Mouse (Mus musculus): Measurements from ENCODE around the gene Rccd1. TPM values are rescaled to one million over a fixed set of nuclear protein-coding genes. Genes with fewer than 3 reads are reported as not detected.

Gene Rccd1
- polyA plus RNA-seq, 1 experiment from 2014 or later, result 16.1 TPM

- 75% methylated on average over 1 of the region's 1 CpGs for WGBS
- H3K27ac ChIP-seq, result no peak overlapping the region
- H3K4me3 ChIP-seq, result no peak overlapping the region
- H3K36me3 ChIP-seq, result peaks cover 44% of the 10 kb centered on the region
- ATAC-seq (ENCODE audit: low FRiP score), result no peak
- no peaks in the 10 kb centered on the region for H3K9me3 ChIP-seq
- peaks cover 33% of the 10 kb centered on the region for H3K4me1 ChIP-seq (replicated peaks)
- H3K9ac ChIP-seq, result no peak overlapping the region
- no peaks in the 10 kb centered on the region for H3K27me3 ChIP-seq
- H3K4me2 ChIP-seq, result no peak overlapping the region
Observed at GRCm38 (mm10) chr7:80267764-80268163, 56.5 kb downstream of the Rccd1 start.

GRCm38 (mm10) chr7:80264606-80265005 lies 59.6 kb downstream of the Rccd1 start:
- no peaks in the 10 kb centered on the region for H3K9me3 ChIP-seq
- peaks cover 35% of the 10 kb centered on the region for H3K36me3 ChIP-seq
- peaks cover 30% of the 10 kb centered on the region for H3K4me1 ChIP-seq (replicated peaks)
- WGBS, result 96% methylated on average over 12 of the region's 12 CpGs
- no peak overlapping the region for H3K4me3 ChIP-seq
- no peak overlapping the region for H3K4me2 ChIP-seq
- peaks cover 6% of the 10 kb centered on the region for H3K27me3 ChIP-seq
- H3K9ac ChIP-seq, result no peak overlapping the region
- no peak for ATAC-seq (ENCODE audit: low FRiP score)
- H3K27ac ChIP-seq, result no peak overlapping the region

GRCm38 (mm10) chr7:80261372-80261990 lies 62.8 kb downstream of the Rccd1 start:
- Histone ChIP-seq H3K9ac (peak overlapping the region; percentile 90), H3K4me3 (peak overlapping the region; percentile 90), H3K27me3 (peaks cover 37% of the 10 kb centered on the region), H3K9me3 (no peaks in the 10 kb centered on the region), H3K27ac (peak overlapping the region; percentile 85), H3K4me1 (replicated peaks) (peaks cover 21% of the 10 kb centered on the region), H3K36me3 (peaks cover 28% of the 10 kb centered on the region), H3K4me2 (peak overlapping the region; percentile 92)
- peak; percentile 72 for ATAC-seq (ENCODE audit: low FRiP score)
- WGBS, result 1% methylated on average over 32 of the region's 32 CpGs

GRCm38 (mm10) chr7:80260625-80261371 lies 63.5 kb downstream of the Rccd1 start, which contains the start of gene Ngrn:
Gene Ngrn (plus strand): TSS chr7:80261215.
- H3K27me3 ChIP-seq, result peaks cover 40% of the 10 kb centered on the region
- peak within 1 kb of the TSS; percentile 92 for H3K4me2 ChIP-seq
- peak within 1 kb of the TSS; percentile 85 for H3K27ac ChIP-seq
- ATAC-seq (ENCODE audit: low FRiP score), result peak; percentile 85
- peak within 1 kb of the TSS; percentile 90 for H3K9ac ChIP-seq
- 26% methylated on average over 40 of the region's 40 CpGs for WGBS
- peak within 1 kb of the TSS; percentile 90 for H3K4me3 ChIP-seq
- H3K4me1 ChIP-seq (replicated peaks), result peaks cover 21% of the 10 kb centered on the region
- H3K9me3 ChIP-seq, result no peaks in the 10 kb centered on the region
- H3K36me3 ChIP-seq, result peaks cover 21% of the 10 kb centered on the region

DNA sequence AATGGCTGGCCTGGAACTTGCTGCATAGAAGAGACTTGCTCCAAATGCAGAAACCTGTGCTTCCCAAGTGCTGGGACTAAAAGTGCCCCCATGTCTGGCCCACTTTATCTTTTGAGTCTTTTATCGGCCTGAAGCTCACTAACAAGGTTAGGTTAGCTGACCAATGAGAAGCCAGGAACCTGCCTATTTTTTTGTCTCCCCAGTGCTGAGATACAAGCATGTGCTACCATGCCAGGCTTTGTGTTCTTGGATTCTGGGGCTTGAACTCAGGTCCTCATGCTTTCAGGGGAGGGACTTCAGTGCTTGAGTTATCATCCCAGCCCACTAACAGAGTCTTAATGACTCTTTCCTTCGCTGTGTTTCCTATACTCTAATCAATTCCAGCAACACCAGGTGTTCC lies 66.5 kb downstream of the Rccd1 start:
- ATAC-seq (ENCODE audit: low FRiP score), result no peak
- Histone ChIP-seq H3K27me3 (peaks cover 66% of the 10 kb centered on the region), H3K27ac (no peak overlapping the region), H3K4me3 (no peak overlapping the region), H3K4me2 (no peak overlapping the region), H3K9me3 (no peaks in the 10 kb centered on the region), H3K9ac (no peak overlapping the region), H3K36me3 (no peaks in the 10 kb centered on the region), H3K4me1 (replicated peaks) (peaks cover 16% of the 10 kb centered on the region)
- WGBS, result 64% methylated on average over 2 of the region's 2 CpGs

- H3K4me1 ChIP-seq (replicated peaks), result peaks cover 6% of the 10 kb centered on the region; the same call in 1 of the 2 replicates
- 73% methylated on average over 2 of the region's 2 CpGs for WGBS
- peaks cover 76% of the 10 kb centered on the region for H3K27me3 ChIP-seq
Observed at GRCm38 (mm10) chr7:80255981-80256380, 68.3 kb downstream of the Rccd1 start.

GRCm38 (mm10) chr7:80252886-80253285 lies 71.4 kb downstream of the Rccd1 start:
- H3K9me3 ChIP-seq, result no peaks in the 10 kb centered on the region
- no peak overlapping the region for H3K9ac ChIP-seq
- no peaks in the 10 kb centered on the region for H3K36me3 ChIP-seq
- H3K4me2 ChIP-seq, result no peak overlapping the region
- H3K4me3 ChIP-seq, result no peak overlapping the region
- no peak for ATAC-seq (ENCODE audit: low FRiP score)
- H3K4me1 ChIP-seq (replicated peaks), result no peaks in the 10 kb centered on the region
- H3K27ac ChIP-seq, result no peak overlapping the region
- peaks cover 56% of the 10 kb centered on the region for H3K27me3 ChIP-seq
- WGBS, result 90% methylated on average over 11 of the region's 11 CpGs

More at GRCm38 (mm10) chr7:80255981-80256380, 68.3 kb downstream of the Rccd1 start:
- no peak for ATAC-seq (ENCODE audit: low FRiP score)
- H3K4me2 ChIP-seq, result no peak overlapping the region
- no peak overlapping the region for H3K9ac ChIP-seq
- H3K27ac ChIP-seq, result no peak overlapping the region
- H3K36me3 ChIP-seq, result no peaks in the 10 kb centered on the region
- no peak overlapping the region for H3K4me3 ChIP-seq
- H3K9me3 ChIP-seq, result no peaks in the 10 kb centered on the region

- Histone ChIP-seq H3K27me3 (peaks cover 52% of the 10 kb centered on the region), H3K36me3 (no peaks in the 10 kb centered on the region), H3K27ac (no peak overlapping the region), H3K9ac (no peak overlapping the region), H3K4me2 (no peak overlapping the region), H3K9me3 (no peaks in the 10 kb centered on the region), H3K4me3 (no peak overlapping the region), H3K4me1 (replicated peaks) (no peaks in the 10 kb centered on the region)
- no peak for ATAC-seq (ENCODE audit: low FRiP score)
- 80% methylated on average over 7 of the region's 7 CpGs for WGBS
Observed at GRCm38 (mm10) chr7:80252437-80252836, 71.8 kb downstream of the Rccd1 start.

DNA sequence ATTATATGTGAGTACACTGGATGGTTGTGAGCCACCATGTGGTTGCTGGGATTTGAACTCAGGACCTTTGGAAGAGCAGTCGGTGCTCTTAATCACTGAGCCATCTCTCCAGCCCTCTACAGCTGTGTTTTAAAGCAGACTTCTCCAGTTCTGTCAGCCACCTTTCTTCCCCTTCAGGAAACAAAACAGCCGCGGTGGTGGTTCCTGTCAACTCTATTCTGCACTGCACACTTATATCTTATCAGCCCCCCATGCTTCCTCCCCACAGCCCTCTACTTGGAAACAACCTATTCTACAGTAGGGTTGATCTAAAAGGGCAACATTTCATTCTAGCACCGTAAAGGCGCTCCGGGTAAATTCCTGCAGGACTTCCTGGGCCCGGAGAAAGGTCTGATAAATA lies 77.4 kb downstream of the Rccd1 start:
- ATAC-seq (ENCODE audit: low FRiP score), result 0 out of 2 replicates have a peak, but pooled peaks have one; percentile 7
- 0 out of 2 replicates have a peak, but pooled peaks cover 9% of the 10 kb centered on the region for H3K27me3 ChIP-seq
- H3K4me3 ChIP-seq, result peak overlapping the region; percentile 57
- H3K9ac ChIP-seq, result peak overlapping the region; percentile 76; the same call in 1 of the 2 replicates
- 68% methylated on average over 7 of the region's 7 CpGs for WGBS
- no peaks in the 10 kb centered on the region for H3K36me3 ChIP-seq
- H3K27ac ChIP-seq, result peak overlapping the region; percentile 94
- no peaks in the 10 kb centered on the region for H3K4me1 ChIP-seq (replicated peaks)
- peak overlapping the region; percentile 53 for H3K4me2 ChIP-seq
- H3K9me3 ChIP-seq, result no peaks in the 10 kb centered on the region

- under 1% methylated on average over 48 of the region's 48 CpGs for WGBS
- ATAC-seq (ENCODE audit: low FRiP score), result peak; percentile 98
Observed at GRCm38 (mm10) chr7:80246148-80246721, 78.0 kb downstream of the Rccd1 start, which contains the start of gene Ttll13. Gene Ttll13 (plus strand): TSS chr7:80246376.

DNA sequence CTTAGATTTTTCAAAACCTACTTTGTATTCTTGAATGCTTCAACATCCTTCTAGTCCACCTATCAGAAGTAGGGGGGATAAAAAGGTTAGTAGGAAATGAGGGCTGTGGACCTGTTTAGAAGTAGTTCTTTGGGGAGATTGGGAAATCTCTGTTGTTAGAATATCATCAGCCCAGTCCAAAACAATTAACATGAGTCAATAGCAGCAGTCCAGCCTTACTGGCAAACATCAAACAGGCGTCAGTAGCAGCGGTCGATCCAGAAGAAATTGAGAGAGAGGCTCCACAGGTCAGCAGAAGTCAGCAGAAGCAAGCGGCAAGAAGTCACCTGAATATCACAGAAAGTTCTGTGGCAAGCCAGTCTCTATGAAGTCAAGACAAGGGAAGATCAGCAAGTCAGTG lies 79.4 kb downstream of the Rccd1 start:
- no peak for ATAC-seq (ENCODE audit: low FRiP score)
- H3K27ac ChIP-seq, result no peak overlapping the region
- no peaks in the 10 kb centered on the region for H3K27me3 ChIP-seq
- H3K4me1 ChIP-seq (replicated peaks), result no peaks in the 10 kb centered on the region
- WGBS, result 93% methylated on average over 4 of the region's 4 CpGs
- peaks cover 15% of the 10 kb centered on the region for H3K36me3 ChIP-seq
- H3K4me2 ChIP-seq, result no peak overlapping the region
- H3K9me3 ChIP-seq, result no peaks in the 10 kb centered on the region
- H3K4me3 ChIP-seq, result no peak overlapping the region
- H3K9ac ChIP-seq, result no peak overlapping the region

More at GRCm38 (mm10) chr7:80246148-80246721, 78.0 kb downstream of the Rccd1 start, which contains the start of gene Ttll13:
- Histone ChIP-seq H3K9me3 (no peaks in the 10 kb centered on the region), H3K4me3 (peak within 1 kb of the TSS; percentile 57), H3K27me3 (0 out of 2 replicates have a peak, but pooled peaks cover 6% of the 10 kb centered on the region), H3K4me1 (replicated peaks) (no peaks in the 10 kb centered on the region), H3K36me3 (peaks cover 3% of the 10 kb centered on the region; the same call in 1 of the 2 replicates), H3K4me2 (peak within 1 kb of the TSS; percentile 53), H3K27ac (peak within 1 kb of the TSS; percentile 94), H3K9ac (peak within 1 kb of the TSS; percentile 76)
